Mouse (Mus musculus): ENCODE results near the gene 1810055G02Rik.

DNA sequence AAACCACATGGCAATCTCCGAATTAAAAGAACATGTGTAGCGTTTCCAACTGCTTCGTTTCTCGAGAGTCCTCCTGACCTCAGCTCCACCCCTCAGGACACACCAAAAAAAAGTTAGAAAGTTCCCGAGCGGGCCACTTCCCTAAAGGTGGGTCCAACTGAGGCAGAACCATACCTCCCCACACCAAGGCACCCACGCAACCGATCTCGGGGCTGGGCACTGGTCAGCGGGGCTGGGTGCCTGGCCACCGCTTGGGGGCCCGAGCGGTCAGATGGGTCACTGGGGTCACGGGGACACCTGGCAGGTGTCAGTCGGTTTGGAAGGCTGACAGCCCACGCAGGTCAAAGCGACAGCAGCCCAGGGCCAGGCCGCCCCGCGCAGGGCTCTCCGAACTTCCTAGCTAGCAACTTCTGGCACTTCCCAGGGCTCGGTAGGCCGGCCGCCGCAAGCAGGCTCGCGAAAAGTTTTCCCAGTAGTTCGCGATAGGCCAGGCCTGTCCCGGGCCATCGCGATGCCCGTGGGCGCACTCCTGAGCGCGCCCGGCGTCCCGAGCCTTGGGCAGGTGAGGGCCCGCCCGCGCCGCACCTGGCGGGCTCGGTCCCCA, 22.4 kb upstream of the 1810055G02Rik start:
- no peak for TF ChIP-seq CTCF (IDR thresholded peaks at IDR 0.05; ENCODE audit: extremely low read depth, insufficient read depth, low read length)
- TF ChIP-seq POLR2A (IDR thresholded peaks at IDR 0.05; ENCODE audit: extremely low read depth, insufficient read depth, low read length), result no peak
